Mouse (Mus musculus) midbrain, postnatal 0 days (tissue): Measurements from ENCODE around the gene Rasgrp2. TPM values are rescaled to one million over a fixed set of nuclear protein-coding genes. Genes with fewer than 3 reads are reported as not detected.

ENCODE experiments used
- ATAC-seq: fragments of 200-750 bp; cut with Nextera tagmentation; 2 replicates; pipeline ENCODE4 v1.8.0; 2017; ENCODE audit warnings: moderate number of reproducible peaks, mild to moderate bottlenecking, moderate TSS enrichment, moderate library complexity; ENCODE audit not compliant: low FRiP score
- DNase-seq: peaks from one replicate; pipeline ENCODE4 v3.0.0-alpha.2; 2015; ENCODE audit warnings: low spot score
- H3K27ac ChIP-seq: fragments of 300-500 bp; sonication (generic); 2 replicates; pipeline ENCODE4 v1.5.1; 2014; ENCODE audit warnings: low read depth, mild to moderate bottlenecking, low read length, mixed read lengths
- H3K27me3 ChIP-seq: fragments of 300-500 bp; sonication (generic); 2 replicates; pipeline ENCODE4 v1.6.1; 2014; ENCODE audit warnings: low read length, control low read depth, mixed read lengths; ENCODE audit not compliant: insufficient read depth
- H3K36me3 ChIP-seq: fragments of 300-500 bp; sonication (generic); 2 replicates; pipeline ENCODE4 v1.6.1; 2014; ENCODE audit warnings: low read length, control low read depth, mixed read lengths; ENCODE audit not compliant: insufficient read depth
- H3K4me1 ChIP-seq: fragments of 300-500 bp; sonication (generic); 2 replicates; pipeline ENCODE4 v1.6.1; 2014; ENCODE audit warnings: mild to moderate bottlenecking, control low read depth, antibody characterized with exemption, low read length, mixed read lengths; ENCODE audit not compliant: insufficient read depth
- H3K4me2 ChIP-seq: fragments of 300-500 bp; sonication (generic); 2 replicates; pipeline ENCODE4 v1.6.1; 2014; ENCODE audit warnings: low read depth, mild to moderate bottlenecking, low read length, mixed read lengths; ENCODE audit not compliant: poor library complexity, severe bottlenecking
- H3K4me3 ChIP-seq: fragments of 300-500 bp; sonication (generic); 2 replicates; pipeline ENCODE4 v1.5.1; 2014; ENCODE audit warnings: low read depth, mild to moderate bottlenecking, low read length, moderate library complexity
- H3K9ac ChIP-seq: fragments of 300-500 bp; sonication (generic); replicated peaks from 2 replicates; pipeline ENCODE4 v1.6.1; 2014; ENCODE audit warnings: mild to moderate bottlenecking, low read length, moderate library complexity, mixed read lengths; ENCODE audit not compliant: poor library complexity, severe bottlenecking
- H3K9me3 ChIP-seq: fragments of 300-500 bp; sonication (generic); 2 replicates; pipeline ENCODE4 v1.6.1; 2016; ENCODE audit warnings: low read length, control low read depth
- CTCF ChIP-seq: IDR thresholded peaks from 2 replicates; pipeline ENCODE4 v1.5.1; 2016; ENCODE audit warnings: antibody characterized with exemption, mild to moderate bottlenecking
- WGBS: fragments of 180-500 bp; shearing (Covaris S2); extraction: QIAGEN DNeasy Blood & Tissue Kit; methylation state at CpG from one replicate; pipeline ENCODE4 v1.1.7; 2014; 5-methylcytosine and 5-hydroxymethylcytosine counted together
- polyA plus RNA-seq: library from polyadenylated mRNA; unstranded; fragments of >200 nt; fragmentation: Nextera tagmentation; extraction: Ambion mirVana; gene quantifications from 2 replicates; pipeline ENCODE4 v1.2.1, GENCODE M21; 2015
- total RNA-seq: library from RNA; depleted of rRNA; stranded (reverse); fragments of >200 nt; gene quantifications from 2 replicates; pipeline ENCODE4 v1.2.3, GENCODE M21; 2014

Gene Rasgrp2
- total and polyA plus RNA-seq, 2 experiments from 2014 or later = 232 to 291 TPM

DNA sequence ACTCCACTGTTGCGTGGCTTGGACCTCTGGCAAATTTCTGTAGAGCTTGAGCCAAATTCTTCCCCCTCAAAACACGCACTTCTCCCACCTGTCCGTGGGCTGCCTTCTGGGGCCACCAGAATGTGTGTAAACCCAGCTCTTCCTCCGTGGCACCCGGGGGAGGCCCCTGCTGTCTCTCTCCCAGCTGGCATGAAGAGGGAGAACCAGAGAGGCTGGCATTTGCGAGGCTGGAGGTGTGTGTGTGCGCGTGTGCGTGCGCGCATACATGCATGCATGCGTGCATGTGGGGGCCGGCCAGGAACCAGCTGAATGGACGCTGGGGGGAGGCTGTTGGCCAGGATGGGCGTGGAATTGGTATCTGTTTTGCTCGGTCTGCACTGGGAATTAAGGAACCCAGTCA is 24.1 kb downstream of the Rasgrp2 start:
- Histone ChIP-seq H3K4me2 (no peak overlapping the region), H3K36me3 (peaks cover 2% of the 10 kb centered on the region; the same call in 1 of the 2 replicates), H3K9ac (no peak overlapping the region), H3K27ac (no peak overlapping the region), H3K4me3 (no peak overlapping the region), H3K27me3 (no peaks in the 10 kb centered on the region), H3K9me3 (no peaks in the 10 kb centered on the region), H3K4me1 (peaks cover 48% of the 10 kb centered on the region)
- 87% methylated on average over 16 of the region's 16 CpGs for WGBS
- ATAC-seq (no peak), DNase-seq (no peak)
- TF ChIP-seq CTCF = no peak

DNA sequence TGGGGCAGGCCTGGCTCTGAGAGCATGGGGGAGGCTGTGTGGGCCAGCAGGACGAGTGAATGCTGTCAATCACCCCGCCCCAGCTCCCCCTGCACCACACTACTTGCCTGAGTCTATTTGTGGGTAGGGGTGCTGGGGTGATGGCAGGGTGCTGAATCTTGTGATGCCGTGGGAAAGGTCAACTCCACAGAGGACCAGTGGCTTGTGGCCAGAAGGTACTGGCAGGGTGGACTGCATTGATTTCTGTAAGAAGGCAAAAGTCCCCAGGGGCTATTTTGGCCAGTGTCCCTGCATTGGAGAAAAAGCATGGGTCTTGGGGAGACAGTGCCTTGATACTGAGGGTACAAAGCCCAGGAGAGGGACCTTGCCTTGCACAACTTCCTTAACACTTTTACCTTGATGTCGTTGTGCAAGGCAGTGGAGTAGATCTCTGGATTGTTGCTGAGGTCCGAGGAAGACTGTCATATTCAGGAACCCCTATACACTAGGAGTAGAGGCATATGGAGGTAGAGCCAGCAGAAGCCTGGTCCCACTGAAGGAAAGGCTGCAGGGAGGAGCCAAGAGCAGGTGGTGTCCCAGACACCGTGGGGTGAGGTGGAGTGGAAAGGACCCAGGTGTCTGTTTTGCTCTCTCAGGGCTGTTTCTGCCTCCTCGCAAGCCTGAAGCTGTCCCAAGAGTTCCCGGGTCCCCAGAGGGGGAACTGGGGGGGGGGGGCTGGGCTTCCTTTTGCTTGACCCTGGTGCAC is 25.2 kb downstream of the Rasgrp2 start:
- Histone ChIP-seq H3K9ac (no peak overlapping the region), H3K27me3 (no peaks in the 10 kb centered on the region), H3K4me2 (no peak overlapping the region), H3K27ac (no peak overlapping the region), H3K4me3 (no peak overlapping the region), H3K36me3 (peaks cover 8% of the 10 kb centered on the region; the same call in 1 of the 2 replicates), H3K9me3 (no peaks in the 10 kb centered on the region), H3K4me1 (peaks cover 59% of the 10 kb centered on the region)
- WGBS = 55% methylated on average over 8 of the region's 8 CpGs
- TF ChIP-seq CTCF = no peak
- ATAC-seq (no peak), DNase-seq (no peak)

DNA sequence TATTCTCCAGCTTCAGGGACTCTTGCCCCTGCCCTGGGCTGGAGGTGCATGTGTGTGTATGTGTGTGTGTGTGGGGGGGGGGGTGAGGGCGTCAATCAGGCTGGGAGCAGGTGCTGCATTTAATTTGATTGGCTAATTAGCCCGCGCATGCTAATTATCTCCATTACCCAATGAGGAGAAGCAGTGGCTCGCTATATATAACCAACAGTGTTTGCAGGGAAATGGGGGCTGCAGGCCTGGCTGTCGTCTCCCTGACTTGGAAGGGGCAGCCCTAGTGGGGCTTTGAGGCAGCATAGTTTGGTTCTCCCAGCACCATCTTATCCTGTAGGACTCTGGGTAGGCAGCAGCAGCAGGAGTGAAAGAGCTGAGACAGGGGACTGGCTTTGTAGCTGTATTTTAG is 26.5 kb downstream of the Rasgrp2 start:
- no peak for TF ChIP-seq CTCF
- ATAC-seq (no peak), DNase-seq (no peak)
- Histone ChIP-seq H3K4me1 (peaks cover 63% of the 10 kb centered on the region), H3K9ac (0 out of 2 replicates have a peak overlapping the region, but pooled peaks have one; percentile 33), H3K4me2 (no peak overlapping the region), H3K27me3 (no peaks in the 10 kb centered on the region), H3K27ac (no peak overlapping the region), H3K36me3 (peaks cover 8% of the 10 kb centered on the region; the same call in 1 of the 2 replicates), H3K4me3 (no peak overlapping the region), H3K9me3 (no peaks in the 10 kb centered on the region)
- 40% methylated on average over 5 of the region's 5 CpGs for WGBS

GRCm38 (mm10) chr19:6426703-6427500 is 27.8 kb downstream of the Rasgrp2 start:
- ATAC-seq (no peak), DNase-seq (no peak)
- Histone ChIP-seq H3K4me3 (no peak overlapping the region), H3K4me2 (no peak overlapping the region), H3K4me1 (peaks cover 52% of the 10 kb centered on the region), H3K9me3 (no peaks in the 10 kb centered on the region), H3K27ac (no peak overlapping the region), H3K36me3 (peaks cover 8% of the 10 kb centered on the region; the same call in 1 of the 2 replicates), H3K9ac (no peak overlapping the region), H3K27me3 (no peaks in the 10 kb centered on the region)
- no peak for TF ChIP-seq CTCF
- WGBS = 29% methylated on average over 13 of the region's 13 CpGs

GRCm38 (mm10) chr19:6427653-6428434 is 28.7 kb downstream of the Rasgrp2 start:
- ATAC-seq = no peak
- Histone ChIP-seq H3K27ac (no peak overlapping the region), H3K9me3 (no peaks in the 10 kb centered on the region)

More at GRCm38 (mm10) chr19:6427653-6428434, 28.7 kb downstream of the Rasgrp2 start:
- H3K9ac ChIP-seq = peak overlapping the region; percentile 51
- peaks cover 47% of the 10 kb centered on the region for H3K4me1 ChIP-seq
- H3K27me3 ChIP-seq = no peaks in the 10 kb centered on the region
- no peak for DNase-seq
- peaks cover 8% of the 10 kb centered on the region; the same call in 1 of the 2 replicates for H3K36me3 ChIP-seq
- peak overlapping the region; percentile 50 for H3K4me2 ChIP-seq
- peak overlapping the region; percentile 27 for H3K4me3 ChIP-seq
- TF ChIP-seq CTCF = no peak
- 4% methylated on average over 74 of the region's 94 CpGs for WGBS
